Mouse (Mus musculus) splenic B cell, adult 2 months (primary cell): Measurements from ENCODE around the gene Arhgap22.
A peak's percentile ranks its signal among the peaks of the same experiment; 100 is the strongest.

Experiments
- DNase-seq: peaks from one replicate; pipeline ENCODE4 v3.0.0-alpha.2; 2011; ENCODE audit warnings: low read depth, low spot score
- H3K27me3 ChIP-seq: 2 replicates; pipeline ENCODE4 v1.6.1; 2012; ENCODE audit warnings: mild to moderate bottlenecking, low read length, moderate library complexity, mixed read lengths; ENCODE audit not compliant: control insufficient read depth, poor library complexity, insufficient read depth, severe bottlenecking
- H3K36me3 ChIP-seq: 2 replicates; pipeline ENCODE4 v1.6.1; 2012; ENCODE audit warnings: mild to moderate bottlenecking, low read length, moderate library complexity, mixed read lengths; ENCODE audit not compliant: control insufficient read depth, poor library complexity, insufficient read depth, severe bottlenecking

The Arhgap22 gene

GRCm38 (mm10) chr14:33282447-33282846 lies 68.6 kb downstream of the Arhgap22 start:
- H3K27me3 ChIP-seq = no peaks in the 10 kb centered on the region
- no peaks in the 10 kb centered on the region for H3K36me3 ChIP-seq
- DNase-seq = no peak

- DNase-seq = no peak
- Histone ChIP-seq H3K27me3 (no peaks in the 10 kb centered on the region; the same call in 1 of the 2 replicates), H3K36me3 (no peaks in the 10 kb centered on the region)
Observed at GRCm38 (mm10) chr14:33287920-33288319, 74.1 kb downstream of the Arhgap22 start.

GRCm38 (mm10) chr14:33290038-33290437 lies 76.2 kb downstream of the Arhgap22 start:
- Histone ChIP-seq H3K27me3 (no peaks in the 10 kb centered on the region; the same call in 1 of the 2 replicates), H3K36me3 (no peaks in the 10 kb centered on the region)
- no peak for DNase-seq

GRCm38 (mm10) chr14:33294488-33294887 lies 80.7 kb downstream of the Arhgap22 start:
- no peak for DNase-seq
- H3K27me3 ChIP-seq = no peaks in the 10 kb centered on the region
- H3K36me3 ChIP-seq = no peaks in the 10 kb centered on the region

GRCm38 (mm10) chr14:33296698-33297341 lies 83.0 kb downstream of the Arhgap22 start:
- H3K36me3 ChIP-seq = no peaks in the 10 kb centered on the region
- no peaks in the 10 kb centered on the region for H3K27me3 ChIP-seq
- no peak for DNase-seq

GRCm38 (mm10) chr14:33300591-33300990 lies 86.8 kb downstream of the Arhgap22 start:
- Histone ChIP-seq H3K36me3 (no peaks in the 10 kb centered on the region), H3K27me3 (no peaks in the 10 kb centered on the region)
- no peak for DNase-seq

GRCm38 (mm10) chr14:33303348-33303819 lies 89.6 kb downstream of the Arhgap22 start:
- DNase-seq = peak; percentile 91
- Histone ChIP-seq H3K36me3 (no peaks in the 10 kb centered on the region), H3K27me3 (no peaks in the 10 kb centered on the region)

- H3K36me3 ChIP-seq = no peaks in the 10 kb centered on the region
- no peak for DNase-seq
- H3K27me3 ChIP-seq = no peaks in the 10 kb centered on the region
Observed at GRCm38 (mm10) chr14:33305645-33306281, 91.9 kb downstream of the Arhgap22 start.

- 0 out of 2 replicates have a peak, but pooled peaks cover 1% of the 10 kb centered on the region for H3K27me3 ChIP-seq
- no peak for DNase-seq
- no peaks in the 10 kb centered on the region for H3K36me3 ChIP-seq
Observed at GRCm38 (mm10) chr14:33310719-33311118, 96.9 kb downstream of the Arhgap22 start.

GRCm38 (mm10) chr14:33312309-33312708 lies 98.5 kb downstream of the Arhgap22 start:
- DNase-seq = no peak
- H3K27me3 ChIP-seq = 0 out of 2 replicates have a peak, but pooled peaks cover 1% of the 10 kb centered on the region
- H3K36me3 ChIP-seq = no peaks in the 10 kb centered on the region

- H3K36me3 ChIP-seq = no peaks in the 10 kb centered on the region
- H3K27me3 ChIP-seq = peaks cover 1% of the 10 kb centered on the region; the same call in 1 of the 2 replicates
- DNase-seq = peak; percentile 76
Observed at GRCm38 (mm10) chr14:33313624-33314023, 99.8 kb downstream of the Arhgap22 start.

GRCm38 (mm10) chr14:33314160-33314559 lies 100.3 kb downstream of the Arhgap22 start:
- Histone ChIP-seq H3K36me3 (no peaks in the 10 kb centered on the region), H3K27me3 (peaks cover 1% of the 10 kb centered on the region; the same call in 1 of the 2 replicates)
- no peak for DNase-seq

- peaks cover 1% of the 10 kb centered on the region; the same call in 1 of the 2 replicates for H3K27me3 ChIP-seq
- H3K36me3 ChIP-seq = no peaks in the 10 kb centered on the region
- no peak for DNase-seq
Observed at GRCm38 (mm10) chr14:33315111-33315510, 101.3 kb downstream of the Arhgap22 start.

GRCm38 (mm10) chr14:33315771-33316170 lies 101.9 kb downstream of the Arhgap22 start:
- no peak for DNase-seq
- Histone ChIP-seq H3K27me3 (peaks cover 1% of the 10 kb centered on the region; the same call in 1 of the 2 replicates), H3K36me3 (no peaks in the 10 kb centered on the region)

GRCm38 (mm10) chr14:33317946-33318345 lies 104.1 kb downstream of the Arhgap22 start:
- DNase-seq = no peak
- no peaks in the 10 kb centered on the region for H3K36me3 ChIP-seq
- H3K27me3 ChIP-seq = no peaks in the 10 kb centered on the region; the same call in 1 of the 2 replicates
